Mouse (Mus musculus): Measurements from ENCODE around the gene Stk24.

- TF ChIP-seq CTCF (IDR thresholded peaks at IDR 0.05; ENCODE audit: low read depth): no peak
- no peak for TF ChIP-seq EP300 (optimal IDR thresholded peaks at IDR 0.05)
Observed at GRCm38 (mm10) chr14:121350011-121350410, 29.8 kb downstream of the Stk24 start.

All from stomach, postnatal 0 days (tissue).